Mouse (Mus musculus) lung, postnatal 14 days (tissue): ENCODE measurements around the gene Asah2.

ENCODE experiments used
- DNase-seq: peaks from one replicate; pipeline ENCODE4 v3.0.0; 2021

Gene Asah2

DNA sequence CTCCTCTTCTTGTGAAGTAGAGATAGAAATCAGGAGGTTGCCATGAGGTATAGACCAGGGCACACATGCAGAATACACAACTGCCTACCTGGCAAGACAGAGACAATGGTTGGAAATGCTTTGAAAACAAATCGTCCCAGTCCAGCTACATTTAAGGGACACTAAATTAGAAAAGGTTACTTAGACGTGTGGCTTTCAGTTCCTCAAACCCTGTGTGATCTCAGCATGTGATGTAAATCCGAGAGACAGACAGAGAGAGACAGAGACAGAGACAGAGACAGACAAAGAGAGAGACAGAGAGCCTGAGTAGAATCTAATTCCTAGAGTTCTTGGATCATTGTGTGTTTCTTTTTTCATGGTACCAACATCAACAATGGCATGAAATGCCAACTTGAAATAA lies 136.6 kb downstream of the Asah2 start:
- DNase-seq, result no peak

DNA sequence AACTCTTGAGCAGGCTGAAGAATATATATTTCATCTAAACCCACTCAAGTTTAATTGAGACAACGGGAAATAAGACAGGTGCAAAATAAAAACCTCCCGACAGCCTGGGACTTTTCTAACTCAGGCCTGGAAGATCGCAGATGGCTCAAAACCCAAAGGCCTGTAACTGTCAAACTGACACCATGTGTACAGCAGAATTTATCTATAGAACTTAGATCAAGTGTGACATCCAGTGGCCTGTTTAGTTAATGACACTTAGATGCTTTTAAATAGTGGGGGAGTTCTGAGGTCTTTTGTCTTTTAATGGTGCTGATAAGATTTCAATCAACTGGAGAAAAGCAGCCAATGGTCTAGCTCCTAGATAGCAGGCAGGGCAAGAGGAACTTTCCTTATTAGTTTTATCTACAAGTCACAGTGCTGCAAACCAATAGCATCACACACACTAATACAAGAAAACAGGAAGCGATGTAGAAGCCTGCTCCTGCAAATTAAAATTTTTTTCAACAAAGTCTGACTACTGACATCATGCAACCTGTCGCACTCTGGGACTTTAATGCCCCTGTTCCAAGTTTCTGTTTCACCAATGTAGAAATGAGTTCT lies 140.0 kb downstream of the Asah2 start:
- no peak for DNase-seq

DNA sequence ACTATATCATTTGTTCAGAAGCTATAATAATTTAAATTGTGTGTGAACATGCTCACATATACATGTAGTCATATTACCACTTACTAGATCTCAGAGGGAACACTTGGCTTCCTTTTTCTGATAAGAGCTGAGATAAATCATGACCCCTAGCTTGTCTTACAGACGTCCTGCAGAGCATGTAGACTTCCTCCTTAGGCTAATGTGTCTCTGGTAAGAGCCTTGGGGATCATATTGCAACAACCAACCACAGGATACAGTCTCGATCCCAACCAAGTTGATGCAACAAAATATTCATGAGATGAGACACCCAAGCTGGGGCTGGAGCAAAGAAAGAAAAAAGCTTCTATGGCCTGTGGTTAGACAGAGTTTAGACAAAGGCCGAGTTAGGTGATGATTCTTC lies 144.9 kb downstream of the Asah2 start:
- no peak for DNase-seq

DNA sequence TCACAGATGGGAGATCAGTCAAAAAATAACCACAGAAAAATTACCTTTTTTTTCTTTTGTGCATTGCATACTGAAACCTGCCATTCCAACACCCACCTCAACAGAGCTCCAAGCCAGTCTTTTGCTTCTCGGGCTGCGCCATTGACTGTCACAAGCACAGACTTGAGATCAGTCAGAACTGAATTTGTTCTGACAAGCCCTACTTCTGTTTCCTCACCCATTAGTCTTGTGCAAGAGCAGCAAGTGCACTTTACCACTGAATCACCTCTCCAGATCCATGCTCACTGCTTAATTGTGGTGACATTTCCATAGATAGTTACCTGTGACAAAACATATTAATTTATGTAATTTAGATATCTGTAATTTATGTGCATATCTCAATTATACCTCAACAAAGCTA lies 147.6 kb downstream of the Asah2 start:
- DNase-seq, result no peak

DNA sequence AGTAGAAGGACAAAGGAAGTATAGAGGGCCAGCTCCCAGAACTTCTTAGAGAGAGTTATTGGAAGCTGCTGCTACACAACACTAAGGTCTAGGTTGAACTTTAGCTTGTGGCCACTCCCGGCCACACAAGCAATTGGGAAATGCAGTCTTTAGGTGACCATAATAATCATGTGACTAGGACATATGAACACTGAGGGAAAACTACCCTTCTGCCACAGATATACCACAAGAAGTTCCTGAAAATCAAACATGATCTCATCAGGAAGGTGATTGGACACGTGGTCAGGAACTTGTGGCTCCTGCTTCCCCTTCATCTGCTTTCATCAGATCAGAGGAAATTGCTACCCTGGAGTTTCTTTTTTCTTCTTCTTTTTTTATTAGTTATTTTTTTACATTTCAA lies 151.7 kb downstream of the Asah2 start:
- DNase-seq, result no peak

DNA sequence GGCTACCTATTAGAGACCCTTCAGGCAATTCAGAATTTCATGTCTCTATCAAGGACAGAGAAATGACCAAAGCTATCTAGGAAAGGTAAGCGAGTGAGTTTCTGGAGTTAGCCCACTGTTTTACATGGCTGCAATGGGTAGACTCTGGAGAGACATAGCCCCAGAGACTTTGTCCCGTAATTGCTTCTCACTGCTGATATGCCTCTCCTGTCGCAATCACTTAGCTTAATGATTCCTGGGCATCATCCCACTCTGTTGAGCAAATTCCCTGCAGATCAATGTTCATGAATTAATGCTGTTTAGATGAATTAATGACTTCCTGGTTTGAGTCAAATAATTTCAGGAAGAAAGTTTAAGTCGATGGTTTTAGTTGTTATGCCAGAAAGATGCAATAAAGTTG lies 153.3 kb downstream of the Asah2 start:
- DNase-seq, result no peak

DNA sequence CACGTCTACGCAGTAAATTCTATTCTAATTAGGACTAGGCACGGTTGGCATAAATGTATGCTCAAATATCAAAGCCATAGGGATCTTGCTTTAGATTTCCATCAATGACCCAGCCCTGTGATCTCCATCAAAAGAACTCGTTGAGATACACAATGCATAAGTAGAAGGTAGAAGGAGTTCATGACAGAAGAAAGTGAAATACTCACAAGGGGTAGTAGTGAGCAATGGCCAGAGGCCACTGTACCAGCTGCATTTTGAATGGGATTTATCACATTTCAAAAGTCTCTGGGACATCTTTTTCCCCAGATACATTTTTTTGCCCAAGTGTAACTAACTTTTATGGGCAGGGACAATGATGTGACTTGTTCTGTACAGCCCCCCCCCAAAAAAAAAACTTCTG lies 153.7 kb downstream of the Asah2 start:
- no peak for DNase-seq

DNA sequence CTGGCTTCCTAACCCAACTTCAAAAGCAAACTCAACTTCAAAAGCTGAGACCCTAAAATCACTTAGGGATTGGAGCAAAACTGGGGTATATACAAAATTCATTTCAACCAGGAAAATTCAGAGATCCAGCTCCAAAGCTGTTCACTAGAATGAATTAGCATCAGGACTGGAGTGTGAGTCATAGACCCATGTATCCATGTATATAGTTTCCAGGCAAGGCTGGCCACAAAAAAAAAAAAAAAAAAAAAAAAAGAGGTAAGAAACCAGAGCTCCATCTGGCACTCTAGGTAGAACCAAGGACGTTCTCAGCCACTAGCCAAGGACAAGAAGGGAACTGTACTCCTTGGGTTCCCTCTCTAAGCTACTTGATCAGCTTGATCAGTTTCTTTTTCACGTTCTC lies 154.2 kb downstream of the Asah2 start:
- DNase-seq, result no peak

DNA sequence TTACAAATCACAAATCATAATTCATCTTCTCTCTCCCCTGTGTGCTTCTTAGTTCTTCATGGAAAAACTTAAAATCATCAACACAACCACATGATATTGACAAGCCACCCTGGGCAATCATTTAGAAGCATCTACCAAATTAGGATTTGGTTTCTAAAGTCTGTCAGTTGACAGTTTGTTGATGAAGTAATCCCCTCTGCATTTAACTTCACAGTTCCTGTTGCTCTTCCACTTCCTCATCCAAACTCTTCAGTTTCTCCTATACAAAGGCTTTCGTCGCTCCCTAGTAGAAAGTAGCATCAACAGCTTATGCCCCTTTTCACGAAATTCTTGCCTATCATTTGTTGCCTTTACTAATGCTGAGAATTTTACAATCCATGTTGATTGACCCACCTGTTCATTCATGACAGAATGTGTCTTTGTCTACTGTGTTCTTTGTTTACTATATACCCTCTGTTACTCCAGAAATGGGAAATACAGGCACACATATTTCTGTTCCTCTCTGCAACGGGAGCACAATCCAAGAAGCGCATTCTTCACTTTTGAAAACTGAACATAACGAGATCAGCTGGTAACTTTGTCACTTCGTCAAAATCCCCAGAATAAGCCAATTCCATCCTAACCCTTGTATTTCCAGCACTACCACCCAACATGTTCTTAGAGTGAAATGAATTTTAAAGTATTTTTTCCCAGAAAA lies 157.1 kb downstream of the Asah2 start:
- DNase-seq, result no peak
